Mouse (Mus musculus) heart, adult 2 months (tissue): Measurements from ENCODE around the gene Srgap1.

Experiments used
- CTCF ChIP-seq: fragments of 200-600 bp; IDR thresholded peaks from 2 replicates; pipeline ENCODE4 v1.8.1; 2022; ENCODE audit warnings: antibody characterized with exemption, mild to moderate bottlenecking, moderate library complexity
- POLR2A ChIP-seq: fragments of 200-500 bp; IDR thresholded peaks from 2 replicates; pipeline ENCODE4 v1.6.1; 2011; ENCODE audit warnings: mild to moderate bottlenecking, low read depth, low read length, control low read depth; ENCODE audit not compliant: insufficient read depth

GRCm38 (mm10) chr10:122046904-122047726 is at the start of gene Srgap1:
- TF ChIP-seq POLR2A (no peak), CTCF (no peak)
